Mouse (Mus musculus) lung, adult 2 months (tissue): Measurements from ENCODE around the gene Antxrl.

Experiments used
- CTCF ChIP-seq: fragments of 200-500 bp; IDR thresholded peaks from 2 replicates; pipeline ENCODE4 v1.5.1; 2011; ENCODE audit warnings: mild to moderate bottlenecking, low read length, control low read depth; ENCODE audit not compliant: insufficient read depth
- POLR2A ChIP-seq: fragments of 200-500 bp; IDR thresholded peaks from 2 replicates; pipeline ENCODE4 v1.6.1; 2011; ENCODE audit warnings: low read depth, mild to moderate bottlenecking, control low read depth, low read length, borderline replicate concordance; ENCODE audit errors: extremely low read depth

DNA sequence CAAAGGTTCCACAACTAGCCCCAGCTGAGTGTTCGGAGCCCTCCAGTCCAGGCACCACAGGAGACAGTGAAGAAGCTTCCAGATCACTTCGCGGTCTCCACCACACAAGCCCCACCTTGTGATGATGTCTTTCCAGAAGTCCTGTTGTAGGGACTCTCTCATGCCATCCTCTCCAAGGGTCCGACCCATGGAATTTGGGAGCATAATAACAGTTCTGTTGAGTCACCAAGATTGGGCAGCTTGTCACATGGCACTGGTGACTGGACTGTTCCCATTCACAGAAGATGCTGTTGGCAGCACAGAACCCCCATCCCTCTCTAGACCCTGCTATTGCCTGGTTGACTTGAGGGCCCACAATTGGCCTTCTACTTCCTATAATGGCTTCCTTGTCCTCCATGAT lies 36.1 kb upstream of the Antxrl start, which contains the start of gene Gm5460:
- TF ChIP-seq CTCF, result no peak
- no peak for TF ChIP-seq POLR2A
